Mouse (Mus musculus): Measurements from ENCODE around the gene Itgb5. TPM values are rescaled to one million over a fixed set of nuclear protein-coding genes. Genes with fewer than 3 reads are reported as not detected.
A peak's percentile ranks its signal among the peaks of the same experiment; 100 is the strongest.

Itgb5 gene
- total RNA-seq, 2 experiments from 2014 or later, result 38.7 to 42.3 TPM

- no peak for DNase-seq (ENCODE audit: extremely low spot score in 1 of 2, low spot score in 1 of 2)
Observed at GRCm38 (mm10) chr16:33871865-33872443, 42.5 kb downstream of the Itgb5 start.

- DNase-seq (ENCODE audit: extremely low spot score in 1 of 2, low spot score in 1 of 2), result no peak
Observed at GRCm38 (mm10) chr16:33873282-33873681, 43.8 kb downstream of the Itgb5 start.

- DNase-seq (ENCODE audit: extremely low spot score in 1 of 2, low spot score in 1 of 2), result no peak
Observed at GRCm38 (mm10) chr16:33878041-33878783, 48.7 kb downstream of the Itgb5 start.

- DNase-seq (ENCODE audit: extremely low spot score in 1 of 2, low spot score in 1 of 2), result no peak
Observed at GRCm38 (mm10) chr16:33879031-33879430, 49.6 kb downstream of the Itgb5 start.

- DNase-seq (ENCODE audit: extremely low spot score in 1 of 2, low spot score in 1 of 2), result no peak
Observed at GRCm38 (mm10) chr16:33879556-33879955, 50.1 kb downstream of the Itgb5 start.

- no peak for DNase-seq (ENCODE audit: extremely low spot score in 1 of 2, low spot score in 1 of 2)
Observed at GRCm38 (mm10) chr16:33880765-33881164, 51.3 kb downstream of the Itgb5 start.

GRCm38 (mm10) chr16:33882540-33882939 lies 53.1 kb downstream of the Itgb5 start:
- DNase-seq (ENCODE audit: extremely low spot score in 1 of 2, low spot score in 1 of 2), result no peak

- no peak for DNase-seq (ENCODE audit: extremely low spot score in 1 of 2, low spot score in 1 of 2)
Observed at GRCm38 (mm10) chr16:33883046-33883975, 53.8 kb downstream of the Itgb5 start.

- no peak for DNase-seq (ENCODE audit: extremely low spot score in 1 of 2, low spot score in 1 of 2)
Observed at GRCm38 (mm10) chr16:33884201-33884600, 54.7 kb downstream of the Itgb5 start.

- DNase-seq (ENCODE audit: extremely low spot score in 1 of 2, low spot score in 1 of 2), result no peak
Observed at GRCm38 (mm10) chr16:33885021-33885471, 55.6 kb downstream of the Itgb5 start.

- DNase-seq (ENCODE audit: extremely low spot score in 1 of 2, low spot score in 1 of 2), result no peak
Observed at GRCm38 (mm10) chr16:33885671-33886328, 56.3 kb downstream of the Itgb5 start.

GRCm38 (mm10) chr16:33886665-33887064 lies 57.2 kb downstream of the Itgb5 start:
- DNase-seq (ENCODE audit: extremely low spot score in 1 of 2, low spot score in 1 of 2), result no peak

GRCm38 (mm10) chr16:33887981-33888380 lies 58.5 kb downstream of the Itgb5 start:
- no peak for DNase-seq (ENCODE audit: extremely low spot score in 1 of 2, low spot score in 1 of 2)

- DNase-seq (ENCODE audit: extremely low spot score in 1 of 2, low spot score in 1 of 2), result no peak
Observed at GRCm38 (mm10) chr16:33889000-33889607, 59.6 kb downstream of the Itgb5 start.

- DNase-seq (ENCODE audit: extremely low spot score in 1 of 2, low spot score in 1 of 2), result no peak
Observed at GRCm38 (mm10) chr16:33891099-33891498, 61.6 kb downstream of the Itgb5 start.

GRCm38 (mm10) chr16:33891561-33892281 lies 62.3 kb downstream of the Itgb5 start:
- DNase-seq (ENCODE audit: extremely low spot score in 1 of 2, low spot score in 1 of 2), result peak; percentile 36 to 66

- DNase-seq (ENCODE audit: extremely low spot score in 1 of 2, low spot score in 1 of 2), result no peak
Observed at GRCm38 (mm10) chr16:33892539-33892938, 63.1 kb downstream of the Itgb5 start.

GRCm38 (mm10) chr16:33893796-33894195 lies 64.3 kb downstream of the Itgb5 start:
- no peak for DNase-seq (ENCODE audit: extremely low spot score in 1 of 2, low spot score in 1 of 2)

GRCm38 (mm10) chr16:33894449-33894848 lies 65.0 kb downstream of the Itgb5 start:
- DNase-seq (ENCODE audit: extremely low spot score in 1 of 2, low spot score in 1 of 2), result no peak

Data from layer of hippocampus, postnatal 25 days (tissue).